Mouse (Mus musculus): Measurements from ENCODE around the gene Drp2. TPM values are rescaled to one million over a fixed set of nuclear protein-coding genes. Genes with fewer than 3 reads are reported as not detected.

Drp2 gene
- polyA plus RNA-seq (2012; rRNA removed), result 48.8 and 48.9 TPM in 2 replicates

DNA sequence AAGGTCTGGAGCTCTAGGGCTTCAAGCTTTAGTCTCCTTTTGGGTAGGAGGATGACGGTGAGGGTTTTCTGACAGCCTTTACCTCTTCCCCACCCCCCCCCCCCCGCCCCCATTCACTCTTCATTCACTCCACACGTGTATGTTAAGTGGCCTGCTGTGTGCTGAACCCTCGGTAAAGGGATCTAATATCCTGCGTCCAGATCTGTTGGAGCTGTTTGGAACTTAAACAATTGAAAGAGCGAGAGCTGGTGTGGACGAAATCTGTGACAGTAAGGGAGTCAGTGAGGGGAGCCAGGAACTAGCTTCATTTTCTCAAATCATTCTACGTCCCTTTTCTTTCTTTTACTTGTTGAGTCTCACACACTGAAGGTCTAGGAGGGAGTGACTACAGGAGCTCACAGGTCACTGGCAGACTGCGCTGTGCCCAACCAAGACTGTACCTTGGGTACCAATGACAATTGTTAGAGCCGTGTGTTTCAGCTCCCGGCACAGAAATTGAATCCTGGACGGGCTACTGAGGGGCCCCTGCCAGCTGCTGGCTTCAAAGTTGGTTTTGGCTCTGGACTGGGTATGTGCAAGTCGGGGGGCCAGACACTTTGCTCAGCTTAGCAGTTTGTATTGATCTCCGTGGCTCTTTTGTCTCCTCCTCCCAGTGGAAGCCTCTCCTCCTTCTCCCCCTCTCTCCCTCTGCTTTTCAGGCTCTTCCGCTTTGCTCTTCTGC, at the start of gene Drp2:
Drp2 (plus strand) TSS at position 689 of the 721 bp plus-strand sequence.
- no peak for DNase-seq (ENCODE audit: extremely low spot score in 1 of 2, low spot score in 1 of 2)

DNA sequence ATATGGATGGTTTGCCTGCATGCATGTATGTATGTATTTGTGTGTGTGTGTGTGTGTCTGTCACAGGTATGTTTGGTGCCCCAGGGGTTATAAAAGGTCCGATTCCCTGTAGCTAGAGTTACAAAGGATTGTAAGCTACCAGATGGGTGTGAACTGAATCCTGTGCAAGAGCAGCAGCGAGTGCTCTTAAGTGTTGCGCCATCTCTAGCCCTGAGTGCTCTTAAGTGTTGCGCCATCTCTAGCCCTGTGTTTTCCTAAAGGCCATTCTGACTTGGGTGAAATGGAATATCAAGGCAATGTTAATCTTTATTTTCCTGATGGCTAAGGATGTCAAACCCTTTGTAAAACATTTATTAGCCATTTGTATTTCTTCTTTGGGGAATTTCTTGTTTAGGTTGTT, 45.0 kb upstream of the Drp2 start:
- no peak for DNase-seq (ENCODE audit: extremely low spot score in 1 of 2, low spot score in 1 of 2)

DNA sequence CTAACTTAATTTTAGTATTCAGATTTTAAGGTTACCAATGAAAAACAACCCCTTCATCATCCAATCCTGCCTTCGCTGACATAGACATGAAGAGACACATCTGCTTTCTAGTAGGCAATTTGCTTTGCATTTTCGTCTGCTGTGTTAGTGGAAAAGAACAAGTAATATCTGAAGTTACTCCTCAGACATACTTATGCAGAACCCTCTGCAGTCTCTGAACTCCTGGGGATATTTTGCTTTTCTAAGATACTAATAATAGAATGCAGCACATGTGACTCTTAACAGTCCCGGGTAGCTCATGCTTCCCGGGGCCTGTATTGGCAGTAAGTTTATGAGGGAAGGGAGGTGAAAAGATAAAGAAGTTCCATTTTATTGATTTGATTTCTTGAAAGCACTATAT, 42.2 kb upstream of the Drp2 start:
- no peak for DNase-seq (ENCODE audit: extremely low spot score in 1 of 2, low spot score in 1 of 2)

DNA sequence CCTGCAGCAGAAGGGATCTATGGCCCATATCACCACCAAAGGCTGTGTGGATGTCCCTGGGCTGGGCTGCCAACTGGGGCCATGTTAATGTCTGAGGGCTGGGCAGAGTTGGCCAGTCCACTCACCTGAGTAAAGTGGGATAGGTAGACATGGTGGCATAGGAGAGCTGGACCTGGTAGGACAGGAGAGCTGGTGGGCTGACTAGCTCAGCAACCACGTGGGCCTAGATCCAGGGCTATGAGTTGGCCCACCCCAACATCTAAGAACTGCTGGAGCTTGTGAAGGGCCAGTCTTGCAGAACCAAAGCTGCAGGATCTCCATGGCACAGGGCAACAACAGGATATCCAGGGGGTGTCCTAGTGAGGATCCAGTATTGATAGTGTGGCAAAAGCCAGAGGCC, 38.9 kb upstream of the Drp2 start:
- no peak for DNase-seq (ENCODE audit: extremely low spot score in 1 of 2, low spot score in 1 of 2)

DNA sequence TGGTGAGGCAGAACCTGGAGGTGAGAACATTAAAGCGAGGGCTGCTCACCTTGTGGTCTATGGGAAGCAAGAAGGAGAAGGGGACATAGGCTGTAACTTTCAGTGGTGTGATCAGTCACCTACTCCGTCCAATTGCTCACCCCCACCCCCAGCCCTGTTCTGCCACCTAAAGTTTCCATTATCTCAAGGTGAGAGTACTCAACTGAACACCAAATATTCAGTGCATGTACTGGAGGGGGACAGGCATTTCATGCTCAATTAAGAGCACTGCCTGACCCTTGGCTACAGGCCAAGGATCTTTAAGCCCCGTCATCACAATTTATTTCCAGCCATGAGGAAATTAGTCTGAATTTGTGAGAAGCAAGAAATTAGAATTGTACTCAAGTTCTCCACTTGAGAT, 37.8 kb upstream of the Drp2 start:
- no peak for DNase-seq (ENCODE audit: extremely low spot score in 1 of 2, low spot score in 1 of 2)

DNA sequence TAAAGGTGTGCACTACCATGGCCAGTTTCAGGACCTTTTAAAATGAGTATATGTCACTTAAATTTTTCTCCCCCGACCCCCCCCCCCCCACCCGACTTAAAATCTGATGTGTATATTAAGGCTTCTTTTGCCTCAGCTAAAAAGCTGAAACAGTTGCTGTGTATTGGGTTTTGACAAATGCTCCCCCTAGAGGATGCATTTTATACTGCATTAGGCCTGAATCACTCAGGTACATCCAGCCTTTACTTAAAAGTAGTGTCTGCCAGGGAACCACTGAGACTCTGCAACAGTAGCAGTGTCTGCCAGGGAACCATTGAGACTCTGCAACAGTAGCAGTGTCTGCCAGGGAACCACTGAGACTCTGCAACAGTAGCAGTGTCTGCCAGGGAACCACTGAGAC, 33.1 kb upstream of the Drp2 start:
- DNase-seq (ENCODE audit: extremely low spot score in 1 of 2, low spot score in 1 of 2), result peak in 1 of 2 experiments; percentile 2

DNA sequence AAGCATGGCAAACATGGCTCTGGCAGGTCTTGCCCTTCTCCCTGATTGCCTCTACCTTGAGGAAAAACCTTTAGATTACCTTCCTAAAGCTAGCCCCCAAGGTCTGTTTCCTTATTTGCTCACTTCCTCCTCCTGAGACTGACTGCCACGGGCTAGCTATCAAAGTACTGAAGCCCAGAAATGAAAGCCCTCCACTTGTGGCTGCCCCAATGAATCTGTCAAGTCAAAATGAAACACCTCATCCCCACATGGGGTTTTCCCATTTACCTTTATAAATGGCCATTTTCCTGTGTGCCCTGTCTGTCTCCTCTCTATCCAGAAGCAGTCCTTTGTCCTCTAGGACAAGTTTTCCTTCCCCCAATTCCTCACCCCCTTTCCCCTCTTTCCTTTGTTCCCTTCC, 30.2 kb upstream of the Drp2 start:
- no peak for DNase-seq (ENCODE audit: extremely low spot score in 1 of 2, low spot score in 1 of 2)

DNA sequence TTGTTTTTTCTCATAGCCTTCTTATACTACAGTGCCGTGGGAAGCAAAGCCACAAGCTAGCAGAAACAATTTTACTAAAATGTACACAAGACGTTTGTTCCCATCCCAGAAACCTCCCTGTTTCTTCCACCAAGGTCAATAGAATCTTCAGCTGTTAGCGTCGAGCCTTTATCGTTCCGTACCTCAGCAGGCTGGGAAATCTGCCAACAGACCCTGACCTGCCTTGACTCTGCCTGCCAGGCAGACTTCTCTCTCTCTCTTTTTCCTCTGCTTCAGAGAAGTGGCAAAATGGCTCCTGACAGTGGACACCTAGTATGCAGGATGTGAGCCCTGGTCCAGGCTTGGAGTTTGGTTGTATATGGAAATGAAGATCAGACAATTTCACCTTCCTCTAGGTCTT, 19.5 kb upstream of the Drp2 start:
- no peak for DNase-seq (ENCODE audit: extremely low spot score in 1 of 2, low spot score in 1 of 2)

DNA sequence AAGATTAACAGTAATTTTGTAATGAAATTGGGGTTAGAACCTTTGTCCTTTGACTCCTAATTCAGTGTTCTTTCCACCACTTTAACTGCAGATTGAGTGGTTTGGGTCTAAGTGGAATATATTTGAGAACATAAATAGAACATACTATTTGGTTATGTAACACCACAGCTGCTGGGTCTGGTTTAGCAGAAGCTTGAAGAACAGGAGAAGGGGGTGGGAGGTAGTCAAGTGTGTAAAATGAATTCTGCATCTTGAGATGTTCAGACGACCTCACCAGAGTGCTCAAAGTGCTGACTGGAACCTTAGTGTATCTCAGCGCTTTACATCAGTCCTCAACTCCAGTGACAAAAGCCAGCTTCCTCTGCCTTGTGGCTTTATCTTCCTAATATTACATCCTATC, 5.4 kb upstream of the Drp2 start:
- DNase-seq (ENCODE audit: extremely low spot score in 1 of 2, low spot score in 1 of 2), result peak; percentile 29 to 62

DNA sequence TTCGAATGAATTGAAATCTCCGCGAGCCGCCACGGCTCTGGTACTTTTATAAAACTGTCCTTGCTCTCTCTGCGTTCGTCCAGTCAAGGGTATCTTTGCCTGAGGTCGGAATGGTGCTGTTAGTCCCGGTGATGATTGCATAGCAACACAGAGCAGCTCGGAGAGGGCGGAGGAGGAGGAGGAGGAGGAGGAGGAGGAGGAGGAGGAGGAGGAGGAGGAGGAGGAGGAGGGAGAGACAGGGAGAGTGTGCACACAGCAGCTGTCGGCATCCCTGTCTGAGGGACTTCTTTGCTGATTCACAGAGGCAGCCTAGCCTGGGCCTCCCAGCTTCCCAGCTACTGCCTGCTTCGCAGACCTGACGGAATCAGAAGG, 219 bp downstream of the Drp2 start:
- peak in 1 of 2 experiments; percentile 39 for DNase-seq (ENCODE audit: extremely low spot score in 1 of 2, low spot score in 1 of 2)

DNA sequence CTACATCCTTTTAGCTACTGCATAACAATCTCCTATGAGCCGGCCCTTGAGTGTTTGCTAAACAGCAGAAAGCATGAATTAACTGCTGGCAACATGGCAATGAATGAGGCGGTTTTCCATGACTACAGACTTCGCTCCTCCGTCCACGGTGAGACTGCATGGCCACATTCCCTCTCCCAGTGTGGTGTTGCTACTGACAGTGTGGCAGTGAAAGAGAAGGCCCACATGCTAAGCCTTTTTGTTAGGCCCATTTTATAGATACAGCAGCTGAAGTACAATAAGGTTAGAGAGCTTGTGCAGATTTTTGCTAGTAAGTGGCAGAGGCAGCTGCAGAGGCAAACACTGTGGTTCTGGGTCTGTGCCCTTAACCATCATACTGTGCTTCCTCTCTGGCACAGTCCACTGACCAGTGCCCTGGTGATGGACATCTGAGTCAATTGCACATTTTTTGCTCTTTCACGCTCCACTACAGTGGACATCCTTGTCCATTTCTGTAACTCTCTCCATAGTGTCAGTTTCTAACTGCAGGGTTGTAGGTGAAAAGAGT, 5.1 kb downstream of the Drp2 start:
- DNase-seq (ENCODE audit: extremely low spot score in 1 of 2, low spot score in 1 of 2), result no peak

DNA sequence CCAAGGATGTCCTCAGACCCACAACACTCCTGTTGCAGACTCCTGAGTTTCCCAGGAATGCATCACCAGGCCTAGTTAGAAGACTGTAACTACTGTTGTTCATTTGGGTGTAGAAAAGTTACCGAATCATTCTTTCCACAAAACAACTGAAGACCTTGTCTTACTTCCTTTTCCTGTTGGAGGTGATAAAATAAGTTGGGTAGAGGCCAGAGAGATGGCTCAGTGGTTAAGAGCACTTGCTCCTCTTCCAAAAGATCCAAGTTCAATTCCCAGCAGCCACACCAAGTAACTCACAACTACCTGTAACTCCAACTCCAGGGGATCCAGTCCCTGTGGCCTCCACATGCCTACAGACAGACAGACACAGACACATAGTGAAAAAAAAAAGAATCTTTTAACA, 7.7 kb downstream of the Drp2 start:
- no peak for DNase-seq (ENCODE audit: extremely low spot score in 1 of 2, low spot score in 1 of 2)

DNA sequence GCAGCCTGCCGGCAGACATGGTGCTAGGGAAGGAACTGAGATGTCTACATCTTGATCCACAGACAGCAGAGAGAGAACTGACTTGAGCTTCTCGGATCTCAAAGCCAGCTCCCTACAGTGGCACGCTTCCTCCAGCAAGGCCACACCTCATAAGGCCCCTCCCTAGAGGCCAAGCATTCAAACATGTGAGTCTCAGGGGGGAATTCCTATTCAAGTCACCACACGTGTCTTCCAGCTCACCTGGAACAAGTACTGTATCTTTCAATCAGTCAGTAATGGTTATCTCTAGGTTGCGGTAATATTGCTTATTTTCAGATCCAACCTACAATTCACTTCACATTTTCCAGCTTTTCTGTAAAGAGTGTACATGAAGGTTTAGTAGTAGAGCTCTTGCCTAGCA, 15.7 kb downstream of the Drp2 start:
- no peak for DNase-seq (ENCODE audit: extremely low spot score in 1 of 2, low spot score in 1 of 2)

DNA sequence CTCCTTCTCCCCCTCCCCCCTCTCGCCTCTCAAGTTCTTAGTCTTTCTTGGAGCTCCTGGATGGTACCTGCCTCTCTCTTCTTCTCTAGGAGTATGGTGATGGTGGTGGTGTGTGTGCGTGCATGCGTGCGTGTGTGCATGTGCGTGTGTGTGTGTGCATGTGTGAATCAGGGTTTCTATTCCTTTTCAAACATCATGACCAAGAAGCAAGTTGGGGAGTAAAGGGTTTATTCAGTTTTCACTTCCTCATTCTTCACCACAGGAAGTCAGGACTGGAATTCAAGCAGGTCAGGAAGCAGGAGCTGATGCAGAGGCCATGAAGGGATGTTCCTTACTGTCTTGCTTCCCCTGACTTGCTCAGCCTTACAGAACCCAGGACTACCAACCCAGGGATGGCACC, 19.9 kb downstream of the Drp2 start:
- no peak for DNase-seq (ENCODE audit: extremely low spot score in 1 of 2, low spot score in 1 of 2)

DNA sequence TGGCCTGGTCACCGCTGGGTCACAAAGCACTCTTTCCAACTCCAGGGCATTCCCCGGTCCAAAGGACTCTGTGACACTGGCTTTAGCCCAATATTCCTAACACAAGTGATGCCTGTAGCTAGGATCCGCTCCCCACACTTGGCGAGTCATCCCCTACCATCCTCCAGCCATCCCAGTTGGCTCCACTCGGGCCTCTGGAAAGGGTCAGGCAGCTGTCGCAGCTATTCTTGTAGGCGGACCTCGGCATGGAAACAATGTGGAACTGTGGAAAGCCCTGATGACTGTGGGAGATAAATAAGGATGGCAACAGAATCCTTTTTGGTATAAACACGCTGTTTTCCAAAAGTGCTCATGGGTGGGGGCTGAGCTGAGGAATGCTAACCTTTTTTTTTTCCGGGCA, 21.4 kb downstream of the Drp2 start:
- DNase-seq (ENCODE audit: extremely low spot score in 1 of 2, low spot score in 1 of 2), result no peak

DNA sequence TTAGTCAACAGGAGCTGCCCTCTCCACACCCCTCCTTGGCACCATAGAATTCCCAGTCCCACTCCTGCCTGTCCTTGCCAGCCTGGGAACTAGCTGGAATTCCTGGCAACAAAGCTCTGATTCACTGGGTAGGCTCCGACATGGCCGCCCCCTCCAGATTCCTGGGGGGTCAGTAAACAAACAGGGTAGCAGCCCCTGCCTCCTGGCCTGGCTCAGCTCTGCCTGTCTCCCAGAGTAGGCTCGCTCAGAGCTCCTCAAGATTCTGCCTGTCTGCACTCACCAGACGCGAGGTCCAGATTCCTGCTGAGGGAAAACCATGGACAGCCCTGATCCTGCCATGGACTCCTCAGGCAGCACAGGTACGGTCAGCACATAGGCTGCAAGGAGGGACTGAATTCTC, 22.5 kb downstream of the Drp2 start:
- no peak for DNase-seq (ENCODE audit: extremely low spot score in 1 of 2, low spot score in 1 of 2)

DNA sequence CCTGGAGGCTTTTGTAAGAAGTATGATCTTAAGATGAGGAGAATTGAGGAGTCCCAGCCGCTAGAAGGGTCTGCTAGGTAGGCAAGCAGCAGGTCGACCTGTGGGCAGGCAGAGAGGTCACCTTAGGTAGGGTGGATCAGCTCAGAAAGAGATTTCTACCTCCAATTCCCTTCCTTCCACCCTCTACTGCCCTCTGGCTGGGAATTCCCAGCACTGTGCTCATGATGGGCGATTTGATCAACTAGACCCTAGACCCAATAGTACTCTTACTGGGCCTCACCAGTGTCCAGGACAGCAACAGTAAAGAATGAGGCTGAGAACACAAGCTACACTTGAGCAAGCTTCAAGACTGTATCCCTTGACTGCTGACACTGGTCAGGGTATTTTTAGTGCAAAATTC, 23.0 kb downstream of the Drp2 start:
- no peak for DNase-seq (ENCODE audit: extremely low spot score in 1 of 2, low spot score in 1 of 2)

DNA sequence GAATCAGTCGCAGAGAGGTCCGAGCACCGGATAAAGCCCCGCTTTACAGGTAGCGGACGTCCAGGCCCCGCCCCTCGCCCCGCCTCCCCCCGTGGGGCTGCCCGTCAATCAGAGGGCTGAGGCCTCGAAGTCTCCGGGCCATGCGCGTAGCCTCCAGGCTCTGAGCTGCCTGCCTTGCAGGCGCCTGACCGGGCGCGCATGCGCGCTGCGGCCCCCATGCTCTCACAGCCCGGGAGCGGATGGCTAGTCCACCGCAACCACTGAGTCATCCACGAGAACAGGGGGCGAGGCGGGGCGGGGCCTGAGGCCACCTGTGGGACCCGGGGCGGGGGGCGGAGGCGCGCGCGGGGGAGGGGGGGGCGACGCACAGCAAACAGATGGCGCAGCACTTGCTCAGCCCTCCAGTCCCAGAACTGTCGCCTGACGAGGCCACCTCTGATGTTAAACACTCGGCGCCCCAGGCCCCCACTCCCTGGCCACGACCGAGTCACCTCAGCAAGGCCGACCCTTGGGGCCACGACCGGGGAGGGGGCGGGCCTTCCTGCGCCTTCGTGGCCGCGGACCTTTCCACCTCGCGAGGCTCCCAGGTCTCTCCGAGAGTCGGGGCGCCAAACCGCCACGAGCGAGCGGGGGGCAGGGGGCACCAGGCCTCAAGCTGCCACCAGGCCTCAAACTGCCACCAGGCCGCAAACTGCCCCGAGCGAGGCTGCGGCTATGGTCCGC, 70.8 kb downstream of the Drp2 start:
- no peak for DNase-seq (ENCODE audit: extremely low spot score in 1 of 2, low spot score in 1 of 2)

DNA sequence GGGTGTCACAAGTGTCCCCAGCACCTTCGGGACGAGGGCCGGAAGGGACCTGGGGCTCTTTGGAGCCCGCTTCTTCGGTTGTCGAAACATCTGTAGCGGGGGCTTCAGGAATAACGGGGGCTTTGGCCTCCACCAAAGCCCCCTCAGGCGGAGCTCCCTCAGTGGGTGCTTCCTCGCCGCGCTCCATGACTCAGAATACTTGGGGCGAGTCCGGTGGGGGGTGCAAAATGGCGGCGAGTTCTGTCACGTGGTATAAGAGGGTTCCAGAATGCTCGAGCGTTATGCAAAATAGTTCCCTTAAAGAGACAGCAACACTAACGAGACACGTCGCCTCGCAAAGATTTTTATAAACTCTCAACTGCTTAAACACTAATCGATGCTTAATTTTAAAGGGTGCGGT, 71.9 kb downstream of the Drp2 start, which contains the start of gene Taf7l:
Taf7l (minus strand) TSS at position 201 of the 400 bp plus-strand sequence.
- no peak for DNase-seq (ENCODE audit: extremely low spot score in 1 of 2, low spot score in 1 of 2)

DNA sequence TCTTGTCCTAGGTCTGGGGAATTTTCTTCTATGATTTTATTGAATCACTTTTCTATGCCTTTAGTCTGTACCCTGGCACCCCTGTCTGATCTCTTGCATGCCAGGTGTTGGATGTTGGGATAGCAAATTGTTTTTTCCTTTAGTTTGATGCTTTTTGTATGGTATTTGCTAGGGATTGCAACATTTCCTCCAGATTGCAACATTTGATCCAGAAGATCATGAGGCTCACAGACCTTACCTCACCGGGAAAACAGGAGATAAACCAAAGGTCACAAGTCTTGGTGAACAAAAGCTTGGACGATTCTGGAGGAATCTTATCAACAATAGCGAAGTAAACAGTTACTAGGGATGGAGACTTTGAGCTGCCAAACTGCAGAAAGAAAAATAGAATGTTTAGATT, 77.4 kb downstream of the Drp2 start:
- no peak for DNase-seq (ENCODE audit: extremely low spot score in 1 of 2, low spot score in 1 of 2)

DNA sequence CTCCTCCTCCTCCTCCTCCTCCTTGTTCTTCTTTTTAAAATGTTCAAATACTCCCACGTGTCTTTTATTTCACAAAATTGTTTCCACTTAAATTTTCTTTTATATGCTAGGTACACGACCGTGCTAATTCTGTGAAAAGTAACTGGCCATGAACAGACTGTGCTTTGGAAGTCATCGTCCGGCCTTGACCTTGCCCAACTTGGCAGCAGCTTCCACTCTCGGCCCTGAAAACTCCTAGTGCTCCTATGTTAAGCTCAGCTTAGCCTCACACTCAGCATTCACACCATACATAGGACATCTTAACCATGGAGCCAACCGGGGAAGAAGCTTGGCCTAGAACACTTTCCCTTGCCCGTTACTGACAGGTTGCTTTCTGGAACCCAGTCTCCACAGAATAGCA, 96.3 kb downstream of the Drp2 start:
- DNase-seq (ENCODE audit: extremely low spot score in 1 of 2, low spot score in 1 of 2), result no peak

Data from frontal cortex, adult 2 months (tissue).